Mouse (Mus musculus) thymus, postnatal 0 days (tissue): Measurements from ENCODE around the gene Gm20425. TPM values are rescaled to one million over a fixed set of nuclear protein-coding genes. Genes with fewer than 3 reads are reported as not detected.

Experiments used
- DNase-seq: peaks from one replicate; pipeline ENCODE4 v3.0.0-alpha.2; 2015; ENCODE audit warnings: low spot score
- polyA plus RNA-seq: library from polyadenylated mRNA; unstranded; fragments of >200 nt; fragmentation: Nextera tagmentation; extraction: Ambion mirVana; gene quantifications from 2 replicates; pipeline ENCODE4 v1.2.1, GENCODE M21; 2015

The Gm20425 gene
- 3.7 and 4.1 TPM in 2 replicates for polyA plus RNA-seq

DNA sequence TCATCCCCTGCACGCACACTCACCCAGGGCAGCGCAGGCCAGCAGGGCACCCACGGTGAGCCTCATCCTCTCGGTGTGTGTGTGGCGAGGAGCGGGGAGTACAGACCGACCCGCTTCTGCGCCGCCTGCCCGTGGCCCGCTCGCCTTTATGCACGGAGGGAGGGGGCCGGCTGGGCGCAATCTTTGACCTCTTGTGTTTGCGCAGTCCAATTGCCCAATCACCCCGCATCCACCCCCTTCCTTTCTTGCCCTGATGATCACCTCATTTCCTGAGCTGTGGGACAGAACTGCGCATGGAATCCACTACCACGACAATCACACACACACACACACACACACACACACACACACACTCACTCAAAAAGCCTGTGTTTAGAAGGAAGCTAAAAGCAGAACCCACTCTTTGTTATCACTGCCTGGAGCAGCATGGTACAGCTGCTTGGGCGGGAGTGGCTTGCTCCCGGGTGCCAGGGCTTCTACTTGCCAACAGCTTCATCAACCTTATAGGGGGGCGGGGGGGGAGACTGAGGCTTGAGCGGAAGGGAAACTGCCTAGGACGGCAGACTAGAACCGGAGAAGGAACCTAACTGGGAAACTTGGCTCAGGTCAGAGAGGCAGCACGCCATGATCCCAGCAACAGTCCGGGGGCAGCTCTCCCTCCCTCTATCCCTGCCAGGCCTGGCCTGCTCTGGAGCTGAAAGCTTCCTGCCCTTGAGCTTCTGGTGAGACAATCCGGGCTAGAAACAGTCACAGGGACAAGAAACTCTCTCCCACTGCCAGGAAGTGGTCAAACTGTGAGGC is at the start of gene Gm20425, which contains the start of gene Trf:
Gm20425 (minus strand) TSS at position 157 of the 801 bp plus-strand sequence.
Trf (minus strand) TSS at position 294 of the 801 bp plus-strand sequence.
- DNase-seq = peak; percentile 16

DNA sequence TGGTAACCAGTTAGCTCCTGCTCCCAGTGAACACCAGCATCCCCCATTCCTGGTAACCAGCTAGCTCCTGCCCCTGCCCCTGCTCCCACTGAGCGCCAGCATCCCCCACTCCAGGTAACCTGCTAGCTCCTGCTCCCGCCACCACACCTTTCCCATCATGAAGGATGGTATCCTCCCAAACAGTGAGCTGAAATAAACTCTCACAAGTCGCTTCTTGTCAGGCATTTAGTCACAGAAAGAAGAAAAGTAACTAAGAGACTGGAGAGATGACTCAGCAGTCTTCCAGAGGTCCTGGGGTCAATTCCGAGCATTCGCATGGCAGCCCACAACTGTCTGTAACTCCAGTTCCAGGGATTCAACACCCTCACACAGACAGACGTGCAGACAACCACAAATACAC is 46.8 kb upstream of the Gm20425 start:
- no peak for DNase-seq

DNA sequence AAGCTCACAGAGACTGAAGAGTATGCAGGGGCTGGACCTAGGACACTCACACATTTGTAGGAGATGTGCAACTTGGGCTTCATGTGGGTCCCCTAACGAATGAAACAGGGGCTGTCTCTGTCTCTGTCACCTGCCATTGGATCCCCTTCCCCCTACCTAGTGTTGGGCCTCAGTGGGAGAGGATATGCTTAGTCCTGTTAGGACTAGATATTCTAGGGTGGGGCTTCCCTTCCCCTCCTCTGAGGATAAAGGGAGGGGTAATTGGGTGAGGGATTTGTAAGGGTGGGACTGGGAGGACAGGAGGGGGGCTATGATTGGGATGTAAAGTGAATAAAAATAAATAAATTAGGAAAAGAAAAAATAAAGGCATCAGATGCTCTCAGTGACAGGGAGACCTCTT is 45.6 kb upstream of the Gm20425 start:
- no peak for DNase-seq

DNA sequence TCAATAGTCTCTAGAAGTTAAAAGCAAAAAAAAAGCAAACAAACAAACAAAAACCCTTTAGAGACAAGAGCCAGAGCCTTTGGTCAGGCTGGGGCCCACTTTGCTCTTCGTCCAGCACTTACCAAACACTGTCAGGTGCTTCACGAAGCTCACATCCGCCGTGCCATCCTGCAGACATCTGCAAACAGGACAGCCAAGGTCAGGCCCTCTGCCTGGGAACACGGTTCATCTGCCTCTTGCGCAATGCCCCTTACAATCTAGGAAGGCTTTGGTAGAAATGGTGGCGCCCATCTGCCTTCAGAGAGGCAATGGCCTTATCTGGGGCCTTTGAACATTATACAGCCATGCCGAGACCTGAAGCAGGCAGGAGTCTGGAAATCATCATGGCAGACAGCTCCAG is 44.7 kb upstream of the Gm20425 start:
- no peak for DNase-seq

DNA sequence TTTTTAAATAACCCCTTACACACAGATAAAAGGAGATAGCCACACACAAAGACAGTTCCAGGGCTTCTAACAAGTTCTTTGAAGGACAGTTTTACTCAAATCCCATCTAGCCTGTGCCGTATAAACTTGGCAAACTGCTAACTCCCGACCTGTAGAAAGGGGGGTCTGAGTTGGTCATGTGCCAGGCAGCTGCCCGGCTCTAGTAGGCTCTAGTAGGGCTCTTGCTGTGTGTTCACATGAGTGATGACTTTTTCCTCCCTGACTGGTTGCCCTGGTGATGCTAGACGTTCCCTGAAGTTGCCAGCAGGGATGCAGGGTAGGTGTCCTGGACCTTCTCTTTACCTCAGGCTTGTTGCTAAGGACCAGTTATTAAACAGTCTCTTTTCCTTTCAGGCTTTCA is 41.0 kb upstream of the Gm20425 start:
- no peak for DNase-seq

DNA sequence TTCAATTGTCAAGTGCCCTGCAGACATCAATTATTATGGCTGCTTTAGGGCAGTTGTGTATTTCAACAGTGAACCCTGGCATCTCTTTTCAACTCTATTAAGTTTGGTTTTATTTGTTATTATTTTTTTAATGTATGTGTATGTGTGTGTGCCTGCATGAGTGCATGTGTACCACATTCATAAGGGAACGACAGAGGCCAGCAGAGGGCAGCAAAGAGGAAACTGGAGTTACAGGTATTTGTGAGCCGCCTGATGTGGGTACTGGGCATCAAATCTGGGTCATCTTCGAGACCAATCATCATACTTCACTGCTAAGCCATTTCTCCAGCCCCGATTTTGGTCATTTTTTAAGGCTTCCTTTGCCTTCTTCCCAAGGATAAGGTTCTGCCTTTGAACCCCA is 35.7 kb upstream of the Gm20425 start:
- no peak for DNase-seq

DNA sequence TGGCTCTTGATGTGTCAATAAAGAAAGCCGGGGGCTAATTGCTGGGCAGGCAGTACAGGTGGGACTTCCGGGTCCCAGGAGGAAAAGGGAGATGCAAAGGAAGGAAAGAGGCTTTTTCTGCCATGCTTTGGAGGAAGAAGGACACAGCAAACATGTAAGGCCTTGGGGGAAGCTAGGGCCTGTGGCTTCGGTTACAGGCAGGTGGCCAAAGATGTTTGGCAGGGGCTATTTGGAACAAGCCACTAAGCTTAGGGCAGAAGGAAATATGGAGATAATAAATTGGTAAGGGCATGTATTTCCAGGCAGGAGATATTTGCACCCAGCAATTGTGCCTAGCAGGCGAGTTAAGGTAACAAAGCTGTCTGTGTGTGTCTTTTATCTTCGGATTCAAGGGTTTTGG is 22.8 kb upstream of the Gm20425 start:
- no peak for DNase-seq

DNA sequence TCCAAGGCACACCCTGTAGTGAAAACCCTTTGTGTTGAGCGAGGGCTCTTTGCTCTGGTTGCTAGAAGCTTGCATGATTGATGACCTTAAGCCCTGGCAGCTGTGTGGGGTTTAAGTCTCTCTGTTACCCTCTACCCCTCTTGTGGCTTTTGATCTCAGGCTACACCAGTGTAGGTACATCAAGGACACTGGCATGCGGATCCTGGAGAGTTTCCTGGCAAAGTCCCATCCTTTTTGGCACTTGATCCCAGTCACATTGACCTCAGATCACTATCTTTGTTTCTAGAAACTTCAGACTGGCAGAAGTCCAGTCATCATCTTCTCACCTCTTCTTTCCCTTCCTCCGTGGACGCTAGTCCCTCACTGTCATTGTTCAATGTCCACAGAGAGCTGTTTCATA is 18.5 kb upstream of the Gm20425 start:
- DNase-seq = no peak

DNA sequence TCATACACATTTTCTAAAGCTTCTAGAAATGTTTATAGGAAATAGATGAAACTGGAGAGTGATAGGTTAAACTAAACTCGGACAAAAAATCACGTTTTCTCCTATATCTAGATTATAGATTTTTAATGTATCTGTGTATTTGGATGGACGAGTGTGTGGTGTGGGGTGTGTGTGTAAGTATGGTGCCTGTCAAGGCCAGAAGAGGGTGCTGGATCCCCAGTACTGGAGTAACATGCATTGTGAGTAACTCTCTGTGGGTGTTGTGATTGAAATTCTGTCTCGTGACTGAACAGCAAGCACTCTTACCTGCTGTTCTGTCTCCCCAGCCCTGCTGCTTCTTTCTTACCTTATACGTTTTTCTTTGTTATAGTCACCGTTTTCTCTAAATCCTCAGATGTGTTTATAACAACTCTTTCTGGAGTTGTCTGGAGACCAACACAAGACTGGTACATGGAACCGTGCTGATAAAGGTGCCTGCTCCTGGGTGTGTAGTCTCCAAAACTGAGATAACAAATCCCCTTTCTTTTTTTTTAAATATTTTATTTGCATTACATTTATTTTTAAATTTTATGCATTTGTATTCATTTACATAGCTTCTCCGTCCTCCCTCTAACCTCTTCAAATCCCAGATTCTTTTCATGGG is 16.5 kb upstream of the Gm20425 start:
- DNase-seq = no peak

DNA sequence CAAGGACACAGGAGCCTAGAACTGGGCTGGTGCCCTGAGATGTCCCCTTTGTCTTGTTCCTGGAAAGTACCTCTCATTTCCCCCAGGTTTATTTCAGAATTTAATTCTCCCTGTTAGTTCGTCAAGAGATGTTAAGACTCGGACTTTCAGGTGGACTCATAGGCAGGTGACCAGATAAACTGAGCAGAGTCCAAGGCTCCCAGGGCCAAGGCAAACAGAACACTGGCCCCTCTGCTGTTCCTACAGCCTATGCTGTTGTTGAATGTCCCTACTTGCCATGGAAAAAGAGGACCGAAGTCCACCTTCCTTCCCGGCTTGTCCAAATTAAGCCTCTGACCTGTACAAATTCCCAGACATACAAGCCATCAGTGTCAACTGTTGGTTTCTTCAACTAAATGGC is 13.5 kb upstream of the Gm20425 start:
- DNase-seq = no peak

DNA sequence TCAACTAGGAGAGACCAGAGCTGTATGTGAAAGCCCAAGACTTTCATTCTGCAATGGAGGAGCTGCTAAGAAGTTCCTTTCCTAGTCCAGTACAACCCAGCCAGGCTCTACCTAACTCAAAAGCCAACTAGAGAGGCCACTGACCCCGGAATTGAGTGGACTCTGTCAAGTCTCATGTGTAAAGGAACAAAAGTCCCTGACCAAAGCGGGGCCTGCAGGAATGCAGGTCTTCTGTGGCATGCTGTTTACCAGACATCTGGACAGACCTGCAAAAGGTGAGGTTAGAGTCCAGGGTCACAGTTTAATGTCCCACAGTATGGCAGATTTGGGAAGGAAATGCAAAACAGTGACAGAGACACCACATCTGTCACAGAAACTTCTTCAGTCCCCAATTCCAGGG is 11.1 kb upstream of the Gm20425 start:
- no peak for DNase-seq

DNA sequence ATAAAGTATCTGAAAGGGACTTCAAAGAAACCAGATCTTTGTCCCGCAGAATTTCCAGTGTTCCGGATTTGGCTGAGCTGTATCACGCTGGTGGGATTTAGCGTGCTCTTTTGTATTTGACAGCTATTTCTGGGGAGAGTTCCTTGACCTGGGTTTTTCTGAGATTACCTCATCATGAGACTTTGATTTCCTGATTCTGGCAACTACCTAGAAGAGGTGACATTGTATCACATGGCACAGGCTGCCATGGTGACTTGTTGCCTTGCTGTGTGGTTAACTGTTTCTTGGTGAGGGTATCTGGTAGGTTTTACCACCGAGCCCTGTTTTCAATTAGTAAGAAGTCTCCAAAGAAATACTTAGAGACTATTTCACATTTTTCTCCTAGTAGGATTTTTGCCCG is 9.4 kb upstream of the Gm20425 start:
- no peak for DNase-seq

DNA sequence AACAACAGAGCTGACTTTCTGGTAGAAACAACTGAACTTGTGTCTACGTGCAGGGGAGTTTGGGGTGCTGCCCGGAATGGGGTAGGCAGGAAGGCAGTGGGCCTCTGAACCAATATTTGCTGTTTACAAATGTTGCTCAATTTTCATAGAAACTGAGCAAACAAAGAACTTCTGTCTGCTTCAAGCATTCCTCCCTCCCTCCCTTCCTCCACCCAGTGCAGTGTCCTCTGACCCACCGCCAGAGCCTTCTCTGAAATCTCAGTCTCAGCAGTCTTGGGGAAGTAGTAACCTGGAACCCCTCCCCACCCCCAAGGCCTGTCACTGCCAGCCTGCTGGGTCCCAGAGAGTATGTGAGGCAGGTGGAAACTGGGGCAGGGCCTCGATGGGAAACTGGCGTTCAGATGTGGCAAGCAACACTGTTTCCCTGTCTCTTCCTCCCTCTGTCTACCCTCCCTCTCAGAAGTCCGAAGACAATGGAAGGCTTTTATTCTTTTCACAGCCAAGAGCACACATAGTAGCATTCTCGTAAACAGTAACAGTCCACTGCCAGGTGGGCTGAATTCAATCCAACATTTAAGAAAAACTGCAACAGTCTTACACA is 4.6 kb upstream of the Gm20425 start:
- DNase-seq = no peak

DNA sequence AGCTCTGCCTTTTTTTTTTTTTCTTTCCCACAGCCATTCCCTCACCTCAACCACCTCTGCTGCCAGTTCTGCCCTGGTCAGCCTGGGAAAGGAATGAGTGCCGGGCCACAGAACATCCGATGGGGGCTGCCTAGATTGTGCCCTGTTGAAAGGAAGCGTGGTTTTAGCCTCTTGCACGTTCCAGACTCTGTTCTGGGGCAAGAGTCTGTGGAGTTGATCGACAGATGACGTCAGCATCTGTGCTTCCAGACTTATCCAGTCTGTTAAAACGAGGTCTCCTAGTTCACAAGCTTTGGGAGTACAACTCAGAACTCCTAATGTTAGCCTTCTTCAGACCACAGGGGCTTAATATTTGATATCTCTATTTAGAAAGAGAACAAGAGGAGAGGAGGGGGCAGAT is 4.0 kb upstream of the Gm20425 start:
- DNase-seq = no peak

DNA sequence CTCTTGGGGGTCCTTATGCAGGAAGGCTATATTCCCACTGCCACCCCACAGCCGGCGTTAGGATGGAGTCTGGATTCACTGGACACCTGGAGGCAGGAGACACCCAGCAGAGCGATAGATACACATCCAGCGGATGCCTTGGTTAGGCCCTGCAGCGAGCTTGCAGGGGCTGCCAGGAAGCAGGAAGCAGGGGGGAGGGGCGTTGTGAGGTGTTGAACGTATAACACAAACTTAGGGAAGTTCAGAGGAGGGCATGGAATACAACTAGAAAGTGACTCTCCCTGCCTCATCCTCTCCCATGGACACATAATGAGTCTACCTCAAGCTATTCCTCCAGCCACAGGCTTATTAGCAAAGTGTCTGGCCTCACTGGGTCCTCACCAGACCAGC is 2.9 kb upstream of the Gm20425 start:
- DNase-seq = peak; percentile 38

DNA sequence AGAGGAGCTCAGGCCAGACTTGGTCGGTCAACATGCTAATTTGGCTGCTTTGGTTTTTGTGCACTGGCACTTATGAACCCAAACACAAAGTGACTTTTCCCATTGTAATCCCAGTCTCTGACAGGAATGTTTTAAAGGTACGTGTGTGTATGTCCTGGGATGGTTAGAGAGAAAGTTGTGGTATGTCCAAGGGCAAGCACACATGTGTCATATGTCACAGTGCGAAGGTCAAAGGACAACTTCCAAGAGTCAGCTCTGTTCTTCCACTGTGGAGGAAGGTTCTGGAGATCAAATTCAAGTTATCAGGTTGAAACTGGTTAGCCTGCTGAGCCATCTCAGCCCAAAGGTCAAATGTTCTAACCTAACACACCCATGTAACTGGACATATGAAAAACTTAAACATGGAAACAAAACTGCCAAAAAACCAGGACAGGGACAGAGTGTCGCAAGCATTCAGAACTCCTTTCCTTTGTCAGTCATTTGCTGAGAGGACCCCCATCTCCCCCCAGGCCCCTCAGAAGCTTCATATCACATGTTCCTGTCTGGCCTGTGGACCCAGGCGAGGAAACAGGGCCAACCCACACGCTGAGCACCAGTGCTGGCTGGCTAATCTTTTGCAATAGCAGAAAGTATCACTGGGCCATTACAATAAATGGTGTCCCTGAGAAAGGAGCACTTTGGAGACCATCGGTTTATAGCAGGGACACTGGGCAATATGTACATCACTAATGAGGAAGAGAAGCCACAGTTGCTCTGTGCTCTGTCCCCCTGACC is 2.3 kb upstream of the Gm20425 start:
- no peak for DNase-seq

DNA sequence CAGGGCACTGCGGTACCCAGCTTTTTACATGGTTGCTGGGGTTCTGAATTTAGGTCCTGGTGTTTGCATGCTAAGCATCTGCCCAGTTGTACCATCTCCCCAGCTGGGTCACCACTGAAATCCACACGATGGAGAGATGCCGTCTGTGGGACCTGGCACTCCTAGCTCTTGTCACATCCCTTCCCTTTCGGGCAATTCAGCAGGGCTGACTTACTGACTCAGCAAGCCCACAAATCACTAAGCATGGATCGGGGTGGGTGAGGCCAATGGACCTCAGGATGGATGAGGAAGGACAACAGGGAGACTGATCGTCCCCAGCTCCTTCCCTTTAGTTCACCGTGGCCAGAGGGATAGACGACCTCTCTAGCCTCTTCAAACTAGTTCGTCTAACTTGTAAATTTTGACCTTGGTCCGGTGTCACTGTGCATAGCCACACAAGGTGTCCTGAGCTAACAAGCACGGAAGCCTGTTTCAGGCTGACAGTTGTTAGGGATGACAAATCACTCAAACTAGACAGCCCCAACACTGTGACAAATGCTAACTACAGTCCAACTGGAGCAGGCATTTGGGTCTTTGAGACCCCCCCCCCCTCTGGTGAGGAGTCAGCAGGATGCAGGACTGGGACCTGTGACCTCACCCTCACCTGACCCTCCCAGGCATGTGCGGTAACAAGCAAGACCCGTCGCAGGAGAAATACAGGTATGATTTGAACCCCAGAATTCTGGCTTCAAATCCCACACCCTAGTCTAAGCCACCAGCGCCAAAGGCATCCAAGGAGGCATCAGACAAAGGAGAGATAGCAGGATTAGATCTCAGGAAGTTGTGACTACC is 855 bp downstream of the Gm20425 start:
- no peak for DNase-seq

DNA sequence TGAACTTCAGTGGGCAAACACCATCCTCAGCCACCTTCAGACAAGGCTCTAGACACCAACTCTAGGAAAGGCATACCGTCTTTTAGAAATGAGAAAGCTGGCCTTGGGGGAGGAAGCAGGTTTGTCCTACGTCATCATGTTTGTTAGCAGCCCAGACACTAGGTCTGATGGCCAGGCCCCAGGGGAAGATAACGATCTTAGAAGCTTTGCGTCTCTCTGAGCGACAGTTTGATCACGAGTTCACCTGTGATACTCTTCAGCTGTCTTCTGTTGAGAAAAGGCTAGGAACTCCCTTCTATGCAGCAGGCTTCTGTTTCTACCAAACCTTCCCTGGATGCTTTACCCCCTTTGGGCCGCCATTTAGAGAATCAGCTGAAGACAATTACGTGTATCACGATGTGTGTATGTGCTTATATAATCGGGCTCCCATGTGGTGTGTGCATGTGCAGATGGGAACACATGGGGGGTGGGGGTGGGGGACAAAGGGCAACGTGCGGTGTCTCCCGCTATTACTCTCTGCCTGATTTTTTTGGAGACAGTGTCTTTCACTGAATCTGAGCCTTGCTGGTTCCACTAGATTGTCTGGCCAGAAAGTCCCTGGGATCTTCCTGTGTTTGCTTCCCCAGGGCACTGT is 1.6 kb downstream of the Gm20425 start:
- no peak for DNase-seq

DNA sequence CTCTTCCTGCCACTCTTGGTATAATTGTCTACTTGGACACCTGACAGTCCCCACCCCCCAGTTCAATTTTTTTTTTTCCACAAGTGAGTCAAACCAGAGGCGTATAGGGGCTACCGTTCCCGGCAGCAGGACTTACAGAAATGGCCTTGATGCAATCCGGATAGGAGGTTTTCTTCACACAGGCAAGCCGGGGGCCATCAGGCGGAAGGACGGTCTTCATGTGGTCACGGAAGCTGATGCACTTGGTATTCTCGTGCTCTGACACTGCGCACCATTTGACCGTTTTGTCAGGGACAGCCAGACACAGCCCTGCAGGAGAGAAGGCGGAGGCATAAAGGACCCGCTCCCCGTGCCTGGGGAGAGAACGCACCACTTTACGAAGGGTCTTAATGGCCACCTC is 2.3 kb downstream of the Gm20425 start:
- no peak for DNase-seq

DNA sequence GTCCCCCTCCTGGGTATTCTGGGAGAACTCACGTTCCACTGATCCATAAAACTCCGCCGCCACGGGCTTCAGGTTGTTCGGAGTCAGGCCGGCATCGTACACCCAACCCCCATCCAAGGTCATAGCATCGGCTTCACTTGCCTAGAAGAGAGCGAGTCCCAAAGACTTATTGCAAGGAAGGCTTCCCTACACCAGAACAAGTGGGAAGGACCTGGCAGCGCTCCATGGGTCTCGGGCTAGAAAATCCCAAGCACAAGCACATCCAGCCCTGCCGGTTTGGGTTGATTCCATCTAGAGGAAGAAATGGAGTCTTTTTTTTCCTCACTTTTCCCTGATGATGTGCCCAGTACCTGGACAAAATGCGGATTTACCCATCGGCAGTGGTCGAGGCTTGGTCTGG is 3.3 kb downstream of the Gm20425 start:
- no peak for DNase-seq
